Mouse (Mus musculus) heart, embryonic 13.5 days (tissue): ENCODE results near the gene Prrt1. TPM values are rescaled to one million over a fixed set of nuclear protein-coding genes. Genes with fewer than 3 reads are reported as not detected.
A peak's percentile ranks its signal among the peaks of the same experiment; 100 is the strongest.

Source experiments
- ATAC-seq: fragments of 200-750 bp; cut with Nextera tagmentation; 2 replicates; pipeline ENCODE4 v1.8.0; 2017; ENCODE audit warnings: moderate TSS enrichment; ENCODE audit not compliant: insufficient number of reproducible peaks, low FRiP score, low TSS enrichment; ENCODE audit errors: extremely low read depth
- H3K27ac ChIP-seq: fragments of 300-500 bp; sonication (generic); replicated peaks from 2 replicates; pipeline ENCODE4 v1.5.1; 2015; ENCODE audit warnings: moderate library complexity, mild to moderate bottlenecking, inconsistent platforms
- H3K27me3 ChIP-seq: fragments of 300-500 bp; sonication (generic); replicated peaks from 2 replicates; pipeline ENCODE4 v1.6.1; 2015; ENCODE audit warnings: mild to moderate bottlenecking, inconsistent platforms
- H3K36me3 ChIP-seq: fragments of 300-500 bp; sonication (generic); 2 replicates; pipeline ENCODE4 v1.6.1; 2015; ENCODE audit warnings: mild to moderate bottlenecking, inconsistent platforms
- H3K4me1 ChIP-seq: fragments of 300-500 bp; sonication (generic); 2 replicates; pipeline ENCODE4 v1.6.1; 2015; ENCODE audit warnings: inconsistent platforms
- H3K4me2 ChIP-seq: fragments of 300-500 bp; sonication (generic); 2 replicates; pipeline ENCODE4 v1.6.1; 2015; ENCODE audit warnings: inconsistent platforms, mild to moderate bottlenecking, moderate library complexity
- H3K4me3 ChIP-seq: fragments of 300-500 bp; sonication (generic); 2 replicates; pipeline ENCODE4 v1.5.1; 2015; ENCODE audit warnings: moderate library complexity, mild to moderate bottlenecking, inconsistent platforms
- H3K9ac ChIP-seq: fragments of 300-500 bp; sonication (generic); 2 replicates; pipeline ENCODE4 v1.6.1; 2015; ENCODE audit warnings: inconsistent platforms, mild to moderate bottlenecking, moderate library complexity
- H3K9me3 ChIP-seq: fragments of 300-500 bp; sonication (generic); 2 replicates; pipeline ENCODE4 v1.6.1; 2016; ENCODE audit warnings: inconsistent platforms
- WGBS: fragments of 180-500 bp; shearing (Covaris S2); methylation state at CpG from one replicate; pipeline ENCODE4 v1.1.7; 2015; ENCODE audit warnings: mixed read lengths; 5-methylcytosine and 5-hydroxymethylcytosine counted together
- polyA plus RNA-seq: library from polyadenylated mRNA; unstranded; fragments of >200 nt; fragmentation: Nextera tagmentation; extraction: Ambion mirVana; gene quantifications from 2 replicates; pipeline ENCODE4 v1.2.1, GENCODE M21; 2015

Gene Prrt1
- polyA plus RNA-seq, 1 experiment from 2014 or later = 0.31 TPM

DNA sequence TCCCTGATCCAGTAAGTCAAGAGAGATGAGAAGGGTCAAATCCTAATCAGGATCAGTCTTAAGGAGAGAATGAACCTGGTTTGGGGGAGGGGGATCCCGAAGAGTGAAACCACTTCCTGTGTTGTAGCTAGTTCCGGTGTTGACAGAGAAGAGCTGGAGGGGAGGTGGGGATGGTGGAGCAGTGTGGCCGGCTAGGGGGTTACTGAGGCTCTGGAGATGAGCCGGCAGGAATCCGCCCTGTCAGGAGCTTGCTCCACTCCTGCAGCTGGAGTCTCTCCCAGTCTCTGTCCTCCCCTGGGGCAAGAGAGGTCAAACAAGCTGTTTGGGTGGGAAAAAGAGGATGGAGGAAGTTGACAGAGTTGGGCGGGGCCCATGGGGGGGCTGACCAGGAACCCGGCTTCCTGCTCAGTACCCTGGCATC is 39.6 kb upstream of the Prrt1 start, which contains the start of gene Gpsm3:
Gene Gpsm3, plus strand, starts transcription at position 126 of the 421 bp plus-strand sequence.
- H3K27me3 ChIP-seq = no peaks in the 10 kb centered on the region
- no peak for ATAC-seq
- no peaks in the 10 kb centered on the region for H3K9me3 ChIP-seq
- peak within 1 kb of the TSS; percentile 91 for H3K4me2 ChIP-seq
- peak within 1 kb of the TSS; percentile 98 for H3K27ac ChIP-seq
- H3K4me3 ChIP-seq = peak within 1 kb of the TSS; percentile 24
- H3K9ac ChIP-seq = peak within 1 kb of the TSS; percentile 100
- 21% methylated on average over 7 of the region's 7 CpGs for WGBS
- peaks cover 71% of the 10 kb centered on the region for H3K4me1 ChIP-seq
- H3K36me3 ChIP-seq = peaks cover 9% of the 10 kb centered on the region

- ATAC-seq = no peak
- Histone ChIP-seq H3K27me3 (no peaks in the 10 kb centered on the region), H3K9ac (peak overlapping the region; percentile 100), H3K36me3 (peaks cover 16% of the 10 kb centered on the region), H3K4me1 (peaks cover 77% of the 10 kb centered on the region), H3K9me3 (no peaks in the 10 kb centered on the region), H3K4me3 (peak overlapping the region; percentile 24), H3K4me2 (peak overlapping the region; percentile 91), H3K27ac (peak overlapping the region; percentile 98)
- WGBS = 63% methylated on average over 15 of the region's 15 CpGs
These were observed 39.0 kb upstream of the Prrt1 start for GRCm38 (mm10) chr17:34590154-34590987.

DNA sequence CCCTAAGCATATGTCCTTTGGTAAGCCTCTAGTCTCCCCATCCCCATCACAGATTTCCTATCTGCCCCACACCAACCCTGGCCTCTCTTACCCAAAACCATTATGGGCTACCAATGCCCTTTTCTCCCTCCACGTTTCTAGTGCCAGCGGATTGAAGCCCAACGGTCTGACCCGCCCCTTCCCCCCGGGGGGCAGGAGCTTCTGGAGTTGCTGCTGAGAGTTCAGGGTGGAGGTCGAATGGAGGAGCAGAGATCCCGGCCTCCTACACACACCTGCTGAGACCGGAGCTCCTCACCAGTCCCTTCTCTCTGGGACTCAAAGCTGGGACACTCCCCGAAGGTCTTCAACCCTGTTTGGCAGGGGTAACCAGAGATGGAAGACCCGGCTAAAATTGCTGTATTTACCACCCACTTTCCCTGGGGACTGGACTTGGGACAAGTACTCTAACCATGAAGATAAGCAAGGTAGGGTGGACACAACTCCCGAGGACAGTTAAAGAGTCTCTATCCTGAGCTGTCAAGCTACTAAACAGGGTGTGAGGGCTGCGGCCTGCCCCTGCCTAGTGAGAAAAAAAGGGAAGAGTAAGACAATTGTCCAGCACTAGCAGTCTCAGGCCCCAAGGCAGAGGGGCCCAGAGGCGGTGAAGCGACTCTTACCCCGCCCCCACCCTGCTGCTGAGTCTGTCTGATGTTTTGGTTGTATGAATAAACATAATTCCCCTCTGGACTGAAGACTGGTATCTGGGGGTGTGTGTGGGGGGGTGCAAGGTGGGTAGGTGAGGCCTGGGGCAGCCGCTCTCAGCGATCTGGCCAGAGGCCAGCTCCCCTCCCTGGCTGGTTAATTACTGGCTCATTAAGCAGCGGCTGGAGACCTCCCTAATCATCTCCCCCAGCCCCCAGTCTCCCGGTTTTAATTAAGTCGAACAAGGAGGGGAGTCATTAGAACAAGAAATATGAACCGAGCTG is 38.0 kb upstream of the Prrt1 start, which contains the start of gene Pbx2:
Gene Pbx2, plus strand, starts transcription at position 238 of the 965 bp plus-strand sequence.
- Histone ChIP-seq H3K9ac (peak within 1 kb of the TSS; percentile 100), H3K4me2 (peak within 1 kb of the TSS; percentile 91), H3K36me3 (peaks cover 25% of the 10 kb centered on the region), H3K27me3 (no peaks in the 10 kb centered on the region), H3K4me1 (peaks cover 77% of the 10 kb centered on the region), H3K9me3 (no peaks in the 10 kb centered on the region), H3K27ac (peak within 1 kb of the TSS; percentile 98), H3K4me3 (peak within 1 kb of the TSS; percentile 92)
- 7% methylated on average over 21 of the region's 21 CpGs for whole genome bisulfite sequencing
- ATAC-seq = no peak

DNA sequence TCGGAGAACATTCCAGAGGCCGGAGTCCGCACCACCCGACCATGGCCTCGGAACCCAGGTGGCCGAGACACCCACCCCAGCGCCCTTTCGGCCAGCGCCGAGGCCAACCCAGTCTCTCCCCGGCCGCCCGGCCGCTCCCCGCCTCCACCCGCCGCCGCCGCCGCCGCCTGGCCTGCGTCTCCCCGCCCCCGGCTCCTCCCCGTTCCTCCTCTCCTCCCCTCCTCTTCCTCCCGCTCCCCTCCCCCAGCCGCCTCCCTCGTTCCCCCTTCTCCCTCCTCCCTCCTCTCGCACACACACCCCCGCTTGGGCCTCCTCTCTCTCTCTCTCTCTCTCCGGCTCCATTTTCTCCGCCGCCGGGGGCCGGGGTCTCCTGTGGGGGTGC is 37.3 kb upstream of the Prrt1 start:
- peaks cover 29% of the 10 kb centered on the region for H3K36me3 ChIP-seq
- H3K9ac ChIP-seq = peak overlapping the region; percentile 100
- no peaks in the 10 kb centered on the region for H3K27me3 ChIP-seq
- ATAC-seq = peak; percentile 34; the same call in 1 of the 2 replicates
- peaks cover 77% of the 10 kb centered on the region for H3K4me1 ChIP-seq
- H3K4me2 ChIP-seq = peak overlapping the region; percentile 91
- H3K9me3 ChIP-seq = no peaks in the 10 kb centered on the region
- peak overlapping the region; percentile 92 for H3K4me3 ChIP-seq
- under 1% methylated on average over 33 of the region's 35 CpGs for WGBS
- peak overlapping the region; percentile 98 for H3K27ac ChIP-seq

GRCm38 (mm10) chr17:34592581-34593549 is 36.5 kb upstream of the Prrt1 start:
- Histone ChIP-seq H3K9ac (peak overlapping the region; percentile 100), H3K4me2 (peak overlapping the region; percentile 91), H3K27me3 (no peaks in the 10 kb centered on the region), H3K9me3 (no peaks in the 10 kb centered on the region), H3K4me3 (peak overlapping the region; percentile 92), H3K36me3 (peaks cover 29% of the 10 kb centered on the region), H3K27ac (peak overlapping the region; percentile 98), H3K4me1 (peaks cover 83% of the 10 kb centered on the region)
- WGBS = 3% methylated on average over 32 of the region's 32 CpGs
- peak; percentile 9; the same call in 1 of the 2 replicates for ATAC-seq

DNA sequence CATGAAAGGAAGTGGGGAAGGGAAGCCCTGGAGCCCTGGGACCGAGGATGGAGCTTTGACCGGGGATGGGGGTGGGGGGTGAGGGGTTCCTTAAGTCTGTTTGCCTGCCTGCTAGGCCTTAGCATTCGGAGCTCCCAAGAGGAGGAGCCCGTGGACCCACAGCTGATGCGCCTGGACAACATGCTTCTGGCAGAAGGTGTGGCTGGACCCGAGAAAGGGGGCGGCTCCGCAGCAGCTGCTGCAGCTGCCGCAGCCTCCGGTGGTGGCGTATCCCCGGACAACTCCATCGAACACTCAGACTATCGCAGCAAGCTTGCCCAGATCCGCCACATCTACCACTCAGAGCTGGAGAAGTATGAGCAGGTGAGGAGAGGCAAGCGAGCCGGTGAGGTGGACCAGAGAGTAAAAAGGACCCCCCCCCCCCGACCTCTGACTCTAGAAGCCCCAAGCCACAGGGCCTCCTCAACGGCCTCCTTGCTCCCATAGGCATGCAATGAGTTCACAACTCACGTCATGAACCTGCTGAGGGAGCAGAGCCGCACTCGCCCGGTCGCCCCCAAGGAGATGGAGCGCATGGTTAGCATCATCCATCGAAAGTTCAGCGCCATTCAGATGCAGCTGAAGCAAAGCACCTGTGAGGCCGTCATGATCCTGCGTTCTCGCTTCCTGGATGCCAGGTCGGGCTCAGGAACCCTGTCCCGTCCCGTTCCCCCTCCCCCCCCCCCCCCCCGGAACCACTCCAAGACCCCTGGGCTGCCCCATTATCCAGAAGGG is 35.4 kb upstream of the Prrt1 start:
- Histone ChIP-seq H3K27me3 (no peaks in the 10 kb centered on the region), H3K27ac (peak overlapping the region; percentile 98; the same call in 1 of the 2 replicates), H3K9me3 (no peaks in the 10 kb centered on the region), H3K4me1 (peaks cover 80% of the 10 kb centered on the region), H3K36me3 (peaks cover 29% of the 10 kb centered on the region), H3K4me2 (peak overlapping the region; percentile 91), H3K9ac (peak overlapping the region; percentile 100), H3K4me3 (peak overlapping the region; percentile 92)
- 62% methylated on average over 34 of the region's 34 CpGs for WGBS
- no peak for ATAC-seq

DNA sequence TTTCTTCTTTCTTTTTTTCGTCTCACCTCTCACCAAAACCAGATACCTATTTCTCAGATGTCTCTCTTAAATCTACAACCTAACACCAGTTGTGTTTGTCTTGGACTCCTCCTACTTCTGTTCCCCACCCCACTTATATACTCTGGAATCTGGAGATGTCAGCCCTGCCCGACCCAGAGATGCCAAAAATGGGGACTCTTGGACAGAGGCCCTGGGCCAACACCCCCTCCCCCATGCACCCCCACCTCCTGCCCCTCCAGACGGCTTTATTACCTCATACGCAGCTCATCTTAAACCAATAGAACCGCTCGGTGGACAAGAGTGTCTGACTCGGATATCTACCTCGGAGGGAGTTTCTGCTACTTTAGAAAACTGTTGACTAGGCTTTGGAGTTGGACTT is 33.2 kb upstream of the Prrt1 start:
- Histone ChIP-seq H3K27ac (no peak overlapping the region), H3K4me2 (no peak overlapping the region), H3K4me1 (peaks cover 66% of the 10 kb centered on the region), H3K27me3 (no peaks in the 10 kb centered on the region), H3K9me3 (no peaks in the 10 kb centered on the region), H3K9ac (peak overlapping the region; percentile 24; the same call in 1 of the 2 replicates), H3K4me3 (no peak overlapping the region), H3K36me3 (peaks cover 44% of the 10 kb centered on the region)
- no peak for ATAC-seq
- 72% methylated on average over 8 of the region's 8 CpGs for WGBS

DNA sequence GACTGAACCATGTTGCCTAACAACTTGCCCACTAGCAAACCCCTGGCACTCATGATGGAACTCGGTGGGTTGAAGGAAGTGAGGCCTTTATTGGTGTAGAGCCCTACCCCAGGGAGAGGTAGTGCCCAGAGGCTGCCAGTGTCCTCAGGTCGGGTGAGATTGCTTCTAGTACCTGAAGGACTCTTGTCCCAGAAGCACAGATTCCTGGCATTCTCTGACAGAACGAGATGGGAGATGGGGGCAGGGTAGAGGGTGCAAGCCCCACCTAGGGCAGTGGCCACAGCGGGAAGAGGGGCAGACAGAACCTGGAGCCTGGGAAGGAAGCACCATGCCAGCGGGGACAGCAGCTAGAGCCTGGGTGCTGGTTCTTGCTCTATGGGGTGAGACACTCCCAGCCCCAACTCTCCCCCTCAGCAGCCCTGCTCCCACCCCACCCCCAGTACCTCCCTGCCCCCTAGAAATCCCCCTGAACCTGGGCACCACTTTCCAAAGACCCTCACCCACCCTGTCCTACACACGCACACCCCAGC is 31.7 kb upstream of the Prrt1 start, which contains the start of gene Ager:
Gene Ager, plus strand, starts transcription at position 297 of the 530 bp plus-strand sequence.
- peak within 1 kb of the TSS; percentile 37 for H3K4me2 ChIP-seq
- no peaks in the 10 kb centered on the region for H3K27me3 ChIP-seq
- peaks cover 55% of the 10 kb centered on the region for H3K36me3 ChIP-seq
- no peaks in the 10 kb centered on the region for H3K9me3 ChIP-seq
- ATAC-seq = no peak
- WGBS = 12% methylated on average over 6 of the region's 6 CpGs
- H3K4me3 ChIP-seq = no peak within 1 kb of the TSS
- H3K27ac ChIP-seq = peak within 1 kb of the TSS; percentile 32; the same call in 1 of the 2 replicates
- H3K9ac ChIP-seq = peak within 1 kb of the TSS; percentile 44
- H3K4me1 ChIP-seq = peaks cover 68% of the 10 kb centered on the region

DNA sequence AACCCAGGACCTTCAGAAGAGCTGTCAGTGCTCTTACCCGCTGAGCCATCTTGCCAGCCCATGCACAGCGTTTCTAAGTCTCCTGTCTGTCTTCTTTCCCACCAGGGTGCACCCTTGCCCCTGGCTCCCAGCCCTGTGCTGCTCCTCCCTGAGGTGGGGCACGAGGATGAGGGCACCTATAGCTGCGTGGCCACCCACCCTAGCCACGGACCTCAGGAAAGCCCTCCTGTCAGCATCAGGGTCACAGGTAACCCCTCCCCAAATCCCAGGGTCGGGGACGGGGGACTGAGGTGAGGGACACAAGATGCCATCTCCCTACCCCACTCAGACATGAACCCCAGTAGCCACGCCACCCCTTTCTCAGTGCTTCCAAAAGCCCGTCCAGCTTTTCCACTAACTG is 29.4 kb upstream of the Prrt1 start:
- H3K27me3 ChIP-seq = no peaks in the 10 kb centered on the region
- peaks cover 43% of the 10 kb centered on the region for H3K36me3 ChIP-seq
- no peak overlapping the region for H3K4me2 ChIP-seq
- WGBS = 83% methylated on average over 9 of the region's 9 CpGs
- no peak overlapping the region for H3K4me3 ChIP-seq
- peaks cover 54% of the 10 kb centered on the region for H3K4me1 ChIP-seq
- ATAC-seq = no peak
- H3K9me3 ChIP-seq = no peaks in the 10 kb centered on the region
- no peak overlapping the region for H3K27ac ChIP-seq
- no peak overlapping the region for H3K9ac ChIP-seq
